Mouse (Mus musculus) stomach, postnatal 0 days (tissue): ENCODE measurements around the gene Fut7. TPM values are rescaled to one million over a fixed set of nuclear protein-coding genes. Genes with fewer than 3 reads are reported as not detected.

Experiments
- ATAC-seq: fragments of 200-750 bp; cut with Nextera tagmentation; 2 replicates; pipeline ENCODE4 v1.8.0; 2017; ENCODE audit not compliant: low FRiP score, low TSS enrichment
- DNase-seq: peaks from one replicate; pipeline ENCODE4 v3.0.0-alpha.2; 2016; ENCODE audit warnings: low spot score
- H3K27ac ChIP-seq: fragments of 300-500 bp; sonication (generic); replicated peaks from 2 replicates; pipeline ENCODE4 v1.5.1; 2014; ENCODE audit warnings: mild to moderate bottlenecking, control low read depth
- H3K27me3 ChIP-seq: fragments of 300-500 bp; sonication (generic); 2 replicates; pipeline ENCODE4 v1.6.1; 2014; ENCODE audit warnings: low read length; ENCODE audit not compliant: control insufficient read depth, insufficient read depth
- H3K36me3 ChIP-seq: fragments of 300-500 bp; sonication (generic); 2 replicates; pipeline ENCODE4 v1.6.1; 2014; ENCODE audit warnings: low read length, mixed read lengths; ENCODE audit not compliant: control insufficient read depth, insufficient read depth
- H3K4me1 ChIP-seq: fragments of 300-500 bp; sonication (generic); replicated peaks from 2 replicates; pipeline ENCODE4 v1.6.1; 2014; ENCODE audit warnings: antibody characterized with exemption; ENCODE audit not compliant: control insufficient read depth, insufficient read depth
- H3K4me2 ChIP-seq: fragments of 300-500 bp; sonication (generic); replicated peaks from 2 replicates; pipeline ENCODE4 v1.6.1; 2014; ENCODE audit warnings: low read depth, mild to moderate bottlenecking, control low read depth, moderate library complexity
- H3K4me3 ChIP-seq: fragments of 300-500 bp; sonication (generic); 2 replicates; pipeline ENCODE4 v1.5.1; 2014; ENCODE audit warnings: low read depth, low read length, control low read depth
- H3K9ac ChIP-seq: fragments of 300-500 bp; sonication (generic); 2 replicates; pipeline ENCODE4 v1.6.1; 2014; ENCODE audit warnings: mild to moderate bottlenecking, low read length, control low read depth, mixed read lengths
- H3K9me3 ChIP-seq: fragments of 300-500 bp; sonication (generic); 2 replicates; pipeline ENCODE4 v1.6.1; 2016; ENCODE audit warnings: low read length; ENCODE audit not compliant: control insufficient read depth
- CTCF ChIP-seq: IDR thresholded peaks from 2 replicates; pipeline ENCODE4 v1.5.1; 2016; ENCODE audit warnings: antibody characterized with exemption, low read depth, mild to moderate bottlenecking, moderate library complexity
- EP300 ChIP-seq: optimal IDR thresholded peaks from 2 replicates; pipeline ENCODE3; 2016; ENCODE audit warnings: antibody characterized with exemption
- WGBS: fragments of 180-500 bp; shearing (Covaris S2); extraction: QIAGEN DNeasy Blood & Tissue Kit; methylation state at CpG from one replicate; pipeline ENCODE4 v1.1.7; 2014; 5-methylcytosine and 5-hydroxymethylcytosine counted together
- polyA plus RNA-seq: library from polyadenylated mRNA; unstranded; fragments of >200 nt; fragmentation: Nextera tagmentation; extraction: Ambion mirVana; gene quantifications from 2 replicates; pipeline ENCODE4 v1.2.1, GENCODE M21; 2015

The Fut7 gene
- polyA plus RNA-seq, 1 experiment from 2014 or later = not detected

DNA sequence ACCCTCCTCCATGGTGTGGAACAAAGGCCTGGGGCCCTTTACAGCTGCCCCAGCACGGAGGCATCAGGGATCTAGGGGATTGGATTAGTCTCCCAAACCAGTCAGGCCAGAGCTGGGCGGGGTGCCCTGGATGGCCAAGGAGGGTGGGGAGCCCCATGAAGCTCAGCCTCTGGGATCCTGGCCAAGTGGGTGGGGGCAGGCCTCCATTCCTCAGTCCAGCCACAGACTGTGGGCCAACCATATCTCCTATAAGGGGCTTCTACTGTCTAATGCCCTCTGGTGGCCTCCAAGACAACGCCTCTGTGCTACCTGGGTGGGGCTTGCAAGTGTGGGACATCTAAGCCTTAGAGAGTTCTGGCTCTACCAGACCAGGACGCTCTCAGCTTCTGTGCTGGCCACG lies 35.8 kb downstream of the Fut7 start:
- 39% methylated on average over 5 of the region's 5 CpGs for WGBS
- Histone ChIP-seq H3K4me1 (peaks cover 11% of the 10 kb centered on the region), H3K36me3 (peaks cover 3% of the 10 kb centered on the region; the same call in 1 of the 2 replicates), H3K9ac (no peak overlapping the region), H3K4me3 (no peak overlapping the region), H3K9me3 (no peaks in the 10 kb centered on the region), H3K27ac (peak overlapping the region; percentile 93), H3K27me3 (no peaks in the 10 kb centered on the region), H3K4me2 (peak overlapping the region; percentile 0; the same call in 1 of the 2 replicates)
- no peak for TF ChIP-seq EP300
- peak; percentile 61 for TF ChIP-seq CTCF
- peak; percentile 44 for ATAC-seq
- peak; percentile 91 for DNase-seq

DNA sequence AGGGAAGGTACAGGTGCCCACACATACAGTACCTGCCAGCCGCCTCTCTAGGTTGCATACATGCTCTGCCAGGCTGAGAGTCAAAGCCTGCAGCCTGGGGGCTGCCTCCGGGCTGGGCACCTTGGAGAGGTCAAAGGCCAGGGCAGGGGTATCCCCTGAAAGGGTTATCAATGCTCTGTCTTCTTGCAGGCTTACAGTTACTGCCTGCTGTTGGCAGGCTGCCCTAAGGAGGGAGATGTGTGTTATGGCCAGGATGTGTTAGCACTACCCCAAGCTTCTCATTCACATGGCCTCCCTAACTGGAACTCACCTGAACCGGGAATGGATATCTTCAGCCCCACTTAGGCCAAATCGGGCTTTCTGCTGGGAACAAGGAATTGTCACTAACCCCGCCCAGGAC lies 37.1 kb downstream of the Fut7 start:
- DNase-seq (no peak), ATAC-seq (peak; percentile 2; the same call in 1 of the 2 replicates)
- Histone ChIP-seq H3K4me2 (peak overlapping the region; percentile 81), H3K27me3 (no peaks in the 10 kb centered on the region), H3K36me3 (peaks cover 3% of the 10 kb centered on the region; the same call in 1 of the 2 replicates), H3K9me3 (no peaks in the 10 kb centered on the region), H3K27ac (peak overlapping the region; percentile 93), H3K4me3 (peak overlapping the region; percentile 67), H3K9ac (peak overlapping the region; percentile 76), H3K4me1 (peaks cover 11% of the 10 kb centered on the region)
- WGBS = 27% methylated on average over 5 of the region's 5 CpGs
- TF ChIP-seq CTCF = no peak
- no peak for TF ChIP-seq EP300

DNA sequence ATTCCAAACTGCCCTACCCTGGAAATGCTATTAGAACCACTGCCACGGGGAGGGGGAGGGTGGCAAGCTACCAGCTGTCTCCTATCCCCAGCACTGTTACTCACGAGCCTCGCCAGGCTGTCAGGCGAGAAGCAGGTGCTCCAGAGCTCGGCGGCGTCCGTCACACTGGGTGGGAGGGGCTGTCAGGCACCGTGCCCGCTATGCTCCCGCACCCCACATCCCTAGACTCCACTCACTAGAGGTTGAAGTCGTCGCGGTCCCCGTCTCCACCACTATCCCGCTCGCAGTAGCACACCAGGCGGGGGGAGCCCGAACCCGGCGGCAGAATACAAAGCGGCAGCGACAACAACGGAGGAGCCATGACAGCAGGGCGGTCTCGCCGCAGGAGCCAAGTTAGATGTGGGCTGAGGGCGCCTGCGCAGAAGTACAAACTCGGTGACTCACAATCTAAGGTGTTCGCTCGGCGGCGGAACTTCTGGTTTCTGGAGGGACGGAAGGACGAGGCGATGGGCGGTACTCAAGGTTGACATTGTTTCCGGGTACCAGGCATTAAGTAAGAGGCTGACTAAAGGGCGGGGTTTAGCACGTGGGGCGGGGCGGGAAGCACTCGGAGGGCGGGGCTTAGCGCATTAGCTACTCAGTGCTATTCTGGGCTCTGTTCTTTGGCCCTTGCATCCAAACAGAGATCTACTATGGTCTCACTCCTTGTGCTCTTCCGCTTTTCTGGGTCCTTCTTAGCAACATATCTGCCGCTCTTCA lies 37.7 kb downstream of the Fut7 start, which contains the start of gene Paxx:
Gene Paxx (minus strand): TSS at position 544 of the 759 bp plus-strand sequence.
- peak within 1 kb of the TSS; percentile 93 for H3K27ac ChIP-seq
- peak within 1 kb of the TSS; percentile 76 for H3K9ac ChIP-seq
- peaks cover 3% of the 10 kb centered on the region; the same call in 1 of the 2 replicates for H3K36me3 ChIP-seq
- no peaks in the 10 kb centered on the region for H3K27me3 ChIP-seq
- WGBS = under 1% methylated on average over 48 of the region's 48 CpGs
- ATAC-seq = peak; percentile 87
- DNase-seq = peak; percentile 97
- no peaks in the 10 kb centered on the region for H3K9me3 ChIP-seq
- TF ChIP-seq EP300 = no peak
- TF ChIP-seq CTCF = no peak
- peak within 1 kb of the TSS; percentile 81 for H3K4me2 ChIP-seq
- peaks cover 11% of the 10 kb centered on the region for H3K4me1 ChIP-seq
- H3K4me3 ChIP-seq = peak within 1 kb of the TSS; percentile 67

DNA sequence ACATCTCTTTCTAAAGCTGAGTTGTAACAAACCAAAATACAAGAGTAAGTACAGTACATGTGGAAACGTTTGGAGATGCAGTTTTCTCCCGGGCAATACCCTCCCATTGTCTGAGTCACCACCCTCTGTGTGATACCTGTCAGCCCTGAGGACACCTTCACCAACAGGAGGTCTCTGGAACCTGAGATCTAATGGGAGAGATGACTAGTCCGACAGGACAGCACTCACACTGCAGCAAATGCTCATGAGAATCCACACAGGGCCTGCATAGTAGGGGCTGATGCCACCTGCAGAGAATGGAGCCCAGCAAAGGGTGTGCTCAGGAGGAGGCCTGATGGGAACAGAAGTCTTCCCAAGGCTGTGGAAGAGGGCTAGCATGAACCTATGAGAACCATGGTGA lies 38.3 kb downstream of the Fut7 start:
- H3K9ac ChIP-seq = peak overlapping the region; percentile 54
- peak overlapping the region; percentile 67 for H3K4me3 ChIP-seq
- peaks cover 3% of the 10 kb centered on the region; the same call in 1 of the 2 replicates for H3K36me3 ChIP-seq
- H3K4me1 ChIP-seq = peaks cover 11% of the 10 kb centered on the region
- TF ChIP-seq CTCF = no peak
- no peak for TF ChIP-seq EP300
- no peaks in the 10 kb centered on the region for H3K9me3 ChIP-seq
- peak overlapping the region; percentile 49 for H3K4me2 ChIP-seq
- 24% methylated on average over 3 of the region's 3 CpGs for WGBS
- H3K27ac ChIP-seq = peak overlapping the region; percentile 93
- H3K27me3 ChIP-seq = no peaks in the 10 kb centered on the region
- no peak for DNase-seq
- no peak for ATAC-seq

DNA sequence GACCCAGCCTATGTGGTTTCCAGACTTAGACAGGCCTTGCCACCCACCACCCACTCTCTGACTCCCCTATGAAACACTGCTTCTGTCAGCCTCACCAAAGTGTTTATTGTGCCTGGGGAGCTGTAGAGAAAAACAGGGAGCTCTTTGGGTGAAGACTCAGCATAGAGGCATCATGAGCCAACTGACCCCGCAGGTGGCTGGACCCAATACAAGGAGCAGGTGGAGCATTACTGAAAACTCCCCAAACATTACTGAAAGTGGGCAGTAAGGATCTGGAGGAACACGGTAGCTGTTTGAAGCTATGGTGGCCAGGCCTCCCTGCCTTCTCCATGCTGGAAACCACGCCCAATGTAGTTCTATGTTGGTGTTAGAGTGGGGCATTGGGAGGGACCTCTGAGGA lies 40.6 kb downstream of the Fut7 start:
- H3K27ac ChIP-seq = no peak overlapping the region
- WGBS = 80% methylated on average over 3 of the region's 3 CpGs

DNA sequence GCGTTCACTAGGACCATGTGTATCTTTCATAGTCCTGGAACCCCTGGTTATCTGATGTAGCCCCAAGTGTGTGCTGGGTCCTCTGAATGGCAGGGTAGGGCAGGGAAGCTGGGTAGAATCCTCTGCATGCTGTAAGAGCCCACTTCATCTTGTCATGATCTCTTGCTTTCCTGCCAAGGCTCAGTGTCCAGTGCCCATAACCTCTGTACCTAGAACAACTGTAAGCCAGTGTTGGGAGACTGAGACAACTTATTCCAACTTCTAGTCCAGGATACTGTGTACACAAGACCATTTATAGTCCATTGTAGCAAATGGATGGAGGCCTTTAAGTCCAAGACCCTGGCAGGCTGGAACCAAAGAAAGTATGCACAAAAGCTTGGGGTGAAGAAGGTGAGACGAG lies 42.2 kb downstream of the Fut7 start:
- H3K36me3 ChIP-seq = no peaks in the 10 kb centered on the region
- no peak overlapping the region for H3K4me3 ChIP-seq
- no peak for TF ChIP-seq CTCF
- TF ChIP-seq EP300 = no peak
- no peak overlapping the region for H3K9ac ChIP-seq
- no peaks in the 10 kb centered on the region for H3K4me1 ChIP-seq
- no peak overlapping the region for H3K4me2 ChIP-seq
- no peak overlapping the region for H3K27ac ChIP-seq
- H3K9me3 ChIP-seq = no peaks in the 10 kb centered on the region
- DNase-seq (no peak), ATAC-seq (no peak)
- H3K27me3 ChIP-seq = no peaks in the 10 kb centered on the region
- WGBS = 75% methylated on average over 2 of the region's 2 CpGs

More for the DNA sequence above, 40.6 kb downstream of the Fut7 start:
- no peak for TF ChIP-seq EP300
- no peak for TF ChIP-seq CTCF
- no peak overlapping the region for H3K4me2 ChIP-seq
- no peaks in the 10 kb centered on the region for H3K36me3 ChIP-seq
- no peak for DNase-seq
- no peaks in the 10 kb centered on the region for H3K9me3 ChIP-seq
- ATAC-seq = no peak
- peaks cover 9% of the 10 kb centered on the region for H3K4me1 ChIP-seq
- H3K9ac ChIP-seq = no peak overlapping the region
- no peaks in the 10 kb centered on the region for H3K27me3 ChIP-seq
- H3K4me3 ChIP-seq = no peak overlapping the region
